ENCODE assay signal across 25 mouse cellular contexts in the genomic region with DNA sequence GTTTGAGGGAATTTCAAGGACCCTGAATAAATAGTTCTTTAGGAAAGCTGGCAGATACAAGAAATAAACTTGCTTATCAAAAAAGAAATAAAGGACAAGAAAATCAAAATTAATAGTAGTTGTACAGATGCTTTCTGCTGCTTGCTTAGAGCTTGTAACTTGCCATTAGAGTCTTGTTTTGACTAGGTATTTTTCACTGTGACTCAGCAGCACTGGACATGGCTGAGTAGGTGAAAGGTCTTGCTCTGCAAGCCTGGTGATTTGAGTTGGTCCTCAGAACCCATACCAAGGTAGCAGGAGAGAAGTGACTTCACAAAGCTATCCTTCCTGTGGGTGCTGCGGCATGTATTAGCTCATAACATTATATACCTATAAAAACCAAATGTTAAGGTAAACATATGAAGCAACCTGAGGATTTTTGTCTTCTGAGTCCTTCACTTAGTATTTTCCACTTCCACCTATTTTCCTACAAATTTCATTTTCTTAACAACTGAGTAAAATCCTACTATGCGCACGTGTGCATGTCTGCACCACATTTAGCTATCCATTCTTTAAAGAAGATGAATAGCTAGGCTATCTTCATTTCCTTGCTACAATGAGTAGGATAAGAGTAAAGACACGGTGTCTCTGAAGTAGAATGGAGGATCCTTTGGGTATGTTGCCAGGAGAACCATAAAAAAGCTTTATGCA. TPM values are rescaled to one million over a fixed set of nuclear protein-coding genes. Genes with fewer than 3 reads are reported as not detected.
DNase-seq lines count a peak whose midpoint lies in the region; ATAC-seq and TF ChIP-seq lines count a peak whose summit lies in the region.
"Had no signal": no experiment of that assay in that cellular context is flagged by ENCODE, and none has a peak within 500 bp of the region (broad histone marks: within the 10 kb centered on the region; RNA-seq: fewer than 3 reads in every experiment).

No protein-coding gene starts in this region.

- H3K9ac ChIP-seq in heart, embryonic 12.5 days: no peak overlapping the region
- H3K9ac ChIP-seq in heart, embryonic 11.5 days (ENCODE audit: low read depth, low read length): no peak overlapping the region
- H3K9ac ChIP-seq in MEL (ENCODE audit: control insufficient read depth, low read depth, low read length, poor library complexity, severe bottlenecking): no peak overlapping the region
- H3K9ac ChIP-seq in liver, embryonic 16.5 days (ENCODE audit: low read depth, low read length): no peak overlapping the region
- H3K9ac ChIP-seq: forebrain, embryonic 12.5 days; forebrain, postnatal 0 days; hindbrain, embryonic 13.5 days; limb, embryonic 12.5 days; stomach, embryonic 15.5 days had no signal

- no peaks in the 10 kb centered on the region for H3K4me1 ChIP-seq in heart, embryonic 12.5 days (replicated peaks)
- no peaks in the 10 kb centered on the region for H3K4me1 ChIP-seq in heart, embryonic 11.5 days (ENCODE audit: control insufficient read depth, insufficient read depth, low read length)
- H3K4me1 ChIP-seq in MEL (ENCODE audit: control insufficient read depth in 1 of 2, insufficient read depth in 2 of 2, low read length in 2 of 2): no peaks in the 10 kb centered on the region
- H3K4me1 ChIP-seq in liver, embryonic 16.5 days (ENCODE audit: control insufficient read depth, low read depth, low read length): no peaks in the 10 kb centered on the region; the same call in 1 of the 2 replicates
- H3K4me1 ChIP-seq: hindbrain, embryonic 13.5 days; stomach, embryonic 15.5 days had no signal

- H3K27ac ChIP-seq in heart, embryonic 12.5 days (ENCODE audit: poor library complexity, severe bottlenecking): no peak overlapping the region
- no peak overlapping the region for H3K27ac ChIP-seq in heart, embryonic 11.5 days (ENCODE audit: low read depth, low read length)
- no peak overlapping the region for H3K27ac ChIP-seq in MEL (ENCODE audit: control insufficient read depth, low read depth, low read length)
- H3K27ac ChIP-seq in liver, embryonic 16.5 days (ENCODE audit: low read length): no peak overlapping the region; the same call in 1 of the 2 replicates
- H3K27ac ChIP-seq: forebrain, embryonic 12.5 days; hindbrain, embryonic 13.5 days; left cerebral cortex, adult 2 months; limb, embryonic 12.5 days; stomach, embryonic 15.5 days had no signal

- no peak overlapping the region for H3K4me2 ChIP-seq in heart, embryonic 12.5 days
- H3K4me2 ChIP-seq in heart, embryonic 11.5 days: no peak overlapping the region
- H3K4me2 ChIP-seq in liver, embryonic 16.5 days (ENCODE audit: low read depth, low read length): no peak overlapping the region
- H3K4me2 ChIP-seq: forebrain, embryonic 12.5 days; hindbrain, embryonic 13.5 days; limb, embryonic 12.5 days; stomach, embryonic 15.5 days had no signal

- no peak for TF ChIP-seq EP300 in MEL (IDR thresholded peaks at IDR 0.05; ENCODE audit: low read depth in 1 of 2, low read length in 2 of 2)

- no peak for TF ChIP-seq POLR2A in MEL (IDR thresholded peaks at IDR 0.05; ENCODE audit: control insufficient read depth in 1 of 2, insufficient read depth in 1 of 2, low read depth in 1 of 2, low read length in 2 of 2, poor library complexity in 1 of 2)

- TF ChIP-seq CTCF in MEL (IDR thresholded peaks at IDR 0.05 in 2 of 3, conservative IDR thresholded peaks at IDR 0.05 in 1 of 3; ENCODE audit: control insufficient read depth in 1 of 3, insufficient read depth in 1 of 3, low read depth in 2 of 3, low read length in 3 of 3, poor library complexity in 1 of 3, severe bottlenecking in 1 of 3): no peak

- H3K27me3 ChIP-seq in heart, embryonic 12.5 days (replicated peaks): no peaks in the 10 kb centered on the region
- no peaks in the 10 kb centered on the region for H3K27me3 ChIP-seq in heart, embryonic 11.5 days (ENCODE audit: control insufficient read depth, insufficient read depth, low read length)
- no peaks in the 10 kb centered on the region for H3K27me3 ChIP-seq in MEL (ENCODE audit: control insufficient read depth in 1 of 2, insufficient read depth in 2 of 2, low read length in 2 of 2)
- H3K27me3 ChIP-seq in liver, embryonic 16.5 days (ENCODE audit: control insufficient read depth, insufficient read depth, low read depth, low read length): no peaks in the 10 kb centered on the region
- H3K27me3 ChIP-seq: forebrain, embryonic 12.5 days; hindbrain, embryonic 13.5 days; limb, embryonic 12.5 days; stomach, embryonic 15.5 days had no signal

- peak; percentile 64; the same call in 1 of the 2 replicates for ATAC-seq in heart, embryonic 12.5 days (ENCODE audit: insufficient number of reproducible peaks, low FRiP score)
- no peak for ATAC-seq in heart, embryonic 11.5 days (replicated peaks; ENCODE audit: insufficient number of reproducible peaks, low FRiP score, low TSS enrichment)
- peak; percentile 47; the same call in 1 of the 2 replicates for ATAC-seq in liver, embryonic 16.5 days (ENCODE audit: low read depth)
- ATAC-seq: forebrain, postnatal 0 days; intestine, embryonic 16.5 days had no signal

- H3K36me3 ChIP-seq in heart, embryonic 12.5 days: peaks cover 13% of the 10 kb centered on the region
- no peaks in the 10 kb centered on the region for H3K36me3 ChIP-seq in heart, embryonic 11.5 days (ENCODE audit: control insufficient read depth, insufficient read depth, low read length)
- H3K36me3 ChIP-seq in MEL (ENCODE audit: control insufficient read depth in 1 of 2, insufficient read depth in 2 of 2, low read length in 2 of 2): peaks cover 0 to 20% of the 10 kb centered on the region in 2 experiments; a peak in 2 of 4 replicates
- peaks cover 59% of the 10 kb centered on the region for H3K36me3 ChIP-seq in liver, embryonic 16.5 days (ENCODE audit: control insufficient read depth, insufficient read depth)
- H3K36me3 ChIP-seq: forebrain, embryonic 12.5 days; hindbrain, embryonic 13.5 days; stomach, embryonic 15.5 days had no signal

- no peak for TF ChIP-seq RAD21 in MEL (IDR thresholded peaks at IDR 0.05; ENCODE audit: low read depth, low read length)

- H3K79me2 ChIP-seq in MEL (ENCODE audit: control insufficient read depth, insufficient read depth, low read length, poor library complexity): no peaks in the 10 kb centered on the region

- 87% methylated on average over 4 of the region's 4 CpGs for WGBS in heart, embryonic 12.5 days
- WGBS in heart, embryonic 11.5 days (ENCODE audit: insufficient replicate concordance): 90% methylated on average over 4 of the region's 4 CpGs
- WGBS in liver, embryonic 16.5 days (ENCODE audit: insufficient replicate concordance): 92% methylated on average over 4 of the region's 4 CpGs

- H3K4me3 ChIP-seq in heart, embryonic 12.5 days: no peak overlapping the region
- H3K4me3 ChIP-seq in heart, embryonic 11.5 days (ENCODE audit: low read depth, low read length): no peak overlapping the region
- no peak overlapping the region for H3K4me3 ChIP-seq in MEL (ENCODE audit: control insufficient read depth in 1 of 2, insufficient read depth in 1 of 2, low read depth in 2 of 2, low read length in 2 of 2)
- H3K4me3 ChIP-seq in liver, embryonic 16.5 days (ENCODE audit: low read depth, low read length): no peak overlapping the region
- H3K4me3 ChIP-seq: forebrain, embryonic 12.5 days; hindbrain, embryonic 13.5 days; left cerebral cortex, adult 2 months; limb, embryonic 12.5 days; stomach, embryonic 15.5 days had no signal

- DNase-seq in A20 (ENCODE audit: low read depth, low spot score) (peak; percentile 25), MEL (ENCODE audit: low read depth, low spot score) (no peak)
- no peak for DNase-seq in left cerebral cortex, adult 11 months (ENCODE audit: low spot score)
- no peak for DNase-seq in layer of hippocampus, postnatal 36 days
- DNase-seq: adrenal gland, postnatal 25 days; cerebellum, adult 11-12 months; cerebellum, adult 9-11 months; forebrain, postnatal 0 days; gastrocnemius, postnatal 10 days; heart, postnatal 4 days; kidney, postnatal 14 days; layer of hippocampus, adult 9-11 months; lung, adult 18-20 months; lung, postnatal 10 days; midbrain, embryonic 14.5 days; right cerebral cortex, postnatal 25 days had no signal

- H3K9me3 ChIP-seq in heart, embryonic 12.5 days (replicated peaks): no peaks in the 10 kb centered on the region
- H3K9me3 ChIP-seq in heart, embryonic 11.5 days (replicated peaks; ENCODE audit: control insufficient read depth, low read length): no peaks in the 10 kb centered on the region
- no peaks in the 10 kb centered on the region for H3K9me3 ChIP-seq in MEL (replicated peaks; ENCODE audit: insufficient read depth, low read length)
- H3K9me3 ChIP-seq in liver, embryonic 16.5 days (replicated peaks; ENCODE audit: control insufficient read depth, low read length): no peaks in the 10 kb centered on the region
- H3K9me3 ChIP-seq: forebrain, embryonic 12.5 days; hindbrain, embryonic 13.5 days; limb, embryonic 12.5 days; stomach, embryonic 15.5 days had no signal

TF ChIP-seq in MEL, 35 proteins besides CTCF, POLR2A, EP300 and RAD21:
- TF ChIP-seq MAX (IDR thresholded peaks at IDR 0.05; ENCODE audit: low read length): no peak
- TF ChIP-seq ZKSCAN1 (IDR thresholded peaks at IDR 0.05; ENCODE audit: low read depth, low read length): peak; percentile 68; the same call in 1 of the 2 replicates

RNA-seq across cellular contexts. Expression of a gene that starts 54.4 kb away (rescaled TPM):
- 8.5 and 10.4 TPM in 2 replicates for polyA plus RNA-seq in heart, embryonic 12.5 days (2016; fragmentation: Nextera tagmentation; extraction: Ambion mirVana)
- 8.2 and 10.4 TPM in 2 replicates for polyA plus RNA-seq in heart, embryonic 11.5 days (2014; fragmentation: Nextera tagmentation; extraction: Ambion mirVana)
- total RNA-seq in MEL (2012; rRNA removed): 25.0 and 27.7 TPM in 2 replicates
- polyA plus RNA-seq in MEL (2012; ENCODE audit: insufficient read depth in 1 of 2, insufficient read length in 2 of 2, low read depth in 1 of 2, low replicate concordance in 2 of 2, missing spikeins in 1 of 2): 10 to 100 TPM; 52.5 to 77.1 TPM
- polyA plus RNA-seq in liver, embryonic 16.5 days (2015; fragmentation: Nextera tagmentation; extraction: Ambion mirVana): 30.3 and 31.2 TPM in 2 replicates
- total RNA-seq in layer of hippocampus, postnatal 36 days (2021): 10 to 100 TPM; 32.9 to 34.6 TPM
